Mouse (Mus musculus) liver, adult 2 months (tissue): Measurements from ENCODE around the gene Cops8.
A peak's percentile ranks its signal among the peaks of the same experiment; 100 is the strongest.

Source experiments
- CTCF ChIP-seq: fragments of 200-500 bp; IDR thresholded peaks from 2 replicates; pipeline ENCODE4 v1.5.1; 2011; ENCODE audit warnings: low read depth, low read length, control low read depth
- POLR2A ChIP-seq: fragments of 200-500 bp; IDR thresholded peaks from 2 replicates; pipeline ENCODE4 v1.6.1; 2011; ENCODE audit warnings: low read length, control low read depth; ENCODE audit not compliant: insufficient read depth; ENCODE audit errors: extremely low read depth

GRCm38 (mm10) chr1:90592784-90593183 is 10.0 kb upstream of the Cops8 start:
- TF ChIP-seq POLR2A (no peak), CTCF (peak; percentile 95)
